ENCODE assay signal across 8 mouse cellular contexts in the genomic region with DNA sequence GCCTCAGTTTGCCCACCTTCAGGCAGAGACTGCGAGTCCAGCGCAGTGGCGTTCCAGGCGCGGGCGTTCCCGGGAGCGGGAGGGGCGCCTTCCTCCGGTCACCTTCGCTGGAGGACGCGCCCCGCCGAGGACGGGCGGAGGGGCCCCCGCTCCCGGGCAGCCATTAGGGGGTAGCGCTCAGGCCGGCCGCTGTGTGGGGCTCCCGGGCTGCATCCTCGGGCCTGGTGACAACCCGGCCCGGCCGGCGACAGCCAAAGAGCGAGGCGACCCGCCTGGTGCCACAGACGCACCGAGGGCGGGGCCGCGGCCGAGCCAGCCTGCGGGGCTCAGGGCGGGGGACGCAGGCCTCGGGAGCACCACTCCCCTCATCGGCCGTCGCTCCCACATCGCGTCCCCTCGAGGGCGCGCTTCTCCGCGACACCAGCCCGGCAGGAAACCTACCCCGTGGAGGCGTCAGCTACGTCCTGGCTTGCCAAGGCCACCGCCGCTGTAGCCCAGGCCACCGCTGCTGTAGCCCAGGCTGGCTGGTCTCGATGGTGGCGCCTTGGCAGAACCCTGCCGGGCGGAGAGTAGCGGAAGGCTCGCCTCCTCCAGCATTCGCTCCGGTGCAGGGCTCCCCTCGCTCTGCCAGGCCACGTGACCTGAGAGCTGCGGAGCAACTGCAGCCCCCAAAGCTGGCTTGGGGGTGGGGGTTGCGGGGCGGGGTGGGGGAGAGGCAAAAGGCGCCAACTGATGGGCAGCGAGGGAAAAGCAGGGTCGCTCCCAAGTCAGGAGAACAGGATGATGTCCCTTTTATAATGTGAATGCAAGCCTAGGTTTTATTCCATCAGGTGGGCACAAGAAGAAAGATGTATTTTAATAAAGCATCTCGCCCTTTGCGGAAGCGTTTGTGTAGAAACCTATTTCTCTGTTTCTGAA. TPM values are rescaled to one million over a fixed set of nuclear protein-coding genes. Genes with fewer than 3 reads are reported as not detected.
DNase-seq lines count a peak whose midpoint lies in the region; ATAC-seq and TF ChIP-seq lines count a peak whose summit lies in the region.

A gene (minus strand): TSS at position 694 of the 918 bp plus-strand sequence.

- TF ChIP-seq CTCF in G1E (IDR thresholded peaks at IDR 0.05; ENCODE audit: low read depth, low read length) = no peak
- TF ChIP-seq CTCF in testis, adult 2 months (IDR thresholded peaks at IDR 0.05; ENCODE audit: control insufficient read depth, insufficient read depth, insufficient replicate concordance, low read depth, low read length) = no peak

- peaks cover 33% of the 10 kb centered on the region for H3K4me1 ChIP-seq in G1E (ENCODE audit: insufficient read depth, low read depth, low read length)
- peaks cover 8% of the 10 kb centered on the region; the same call in 1 of the 2 replicates for H3K4me1 ChIP-seq in forebrain, embryonic 13.5 days
- H3K4me1 ChIP-seq in heart, embryonic 16.5 days (ENCODE audit: control insufficient read depth, insufficient read depth, low read length) = 0 out of 2 replicates have a peak, but pooled peaks cover 2% of the 10 kb centered on the region
- peaks cover 24% of the 10 kb centered on the region for H3K4me1 ChIP-seq in liver, embryonic 13.5 days (replicated peaks)
- H3K4me1 ChIP-seq in neural tube, embryonic 12.5 days = peaks cover 4% of the 10 kb centered on the region; the same call in 1 of the 2 replicates
- H3K4me1 ChIP-seq in testis, adult 2 months (ENCODE audit: control insufficient read depth, insufficient read depth, low read length) = peaks cover 4% of the 10 kb centered on the region; the same call in 1 of the 2 replicates

- H3K27me3 ChIP-seq in G1E (ENCODE audit: insufficient read depth, low read length) = no peaks in the 10 kb centered on the region
- H3K27me3 ChIP-seq in forebrain, embryonic 13.5 days = no peaks in the 10 kb centered on the region
- H3K27me3 ChIP-seq in heart, embryonic 16.5 days (ENCODE audit: control insufficient read depth, insufficient read depth, low read length) = no peaks in the 10 kb centered on the region
- H3K27me3 ChIP-seq in liver, embryonic 13.5 days = peaks cover 10% of the 10 kb centered on the region; the same call in 1 of the 2 replicates
- H3K27me3 ChIP-seq in neural tube, embryonic 12.5 days (replicated peaks) = no peaks in the 10 kb centered on the region
- H3K27me3 ChIP-seq in testis, adult 2 months (ENCODE audit: control insufficient read depth, insufficient read depth, low read length) = no peaks in the 10 kb centered on the region

- peak within 1 kb of the TSS; percentile 92 for H3K4me3 ChIP-seq in G1E (ENCODE audit: low read depth, low read length)
- H3K4me3 ChIP-seq in forebrain, embryonic 13.5 days = peak within 1 kb of the TSS; percentile 81
- H3K4me3 ChIP-seq in heart, embryonic 16.5 days (ENCODE audit: low read length) = peak within 1 kb of the TSS; percentile 91
- peak within 1 kb of the TSS; percentile 79 for H3K4me3 ChIP-seq in liver, embryonic 13.5 days (replicated peaks)
- peak within 1 kb of the TSS; percentile 59 for H3K4me3 ChIP-seq in neural tube, embryonic 12.5 days
- peak within 1 kb of the TSS; percentile 85 for H3K4me3 ChIP-seq in testis, adult 2 months (ENCODE audit: control insufficient read depth, low read depth, low read length)

- peak within 1 kb of the TSS; percentile 85 for H3K27ac ChIP-seq in forebrain, embryonic 13.5 days
- peak within 1 kb of the TSS; percentile 96 for H3K27ac ChIP-seq in heart, embryonic 16.5 days (ENCODE audit: low read length)
- H3K27ac ChIP-seq in liver, embryonic 13.5 days = peak within 1 kb of the TSS; percentile 48
- H3K27ac ChIP-seq in neural tube, embryonic 12.5 days = peak within 1 kb of the TSS; percentile 65; the same call in 1 of the 2 replicates
- peak within 1 kb of the TSS; percentile 2; the same call in 1 of the 2 replicates for H3K27ac ChIP-seq in testis, adult 2 months (ENCODE audit: control insufficient read depth, insufficient read depth, low read depth, low read length)

- peak within 1 kb of the TSS; percentile 86 for H3K4me2 ChIP-seq in forebrain, embryonic 13.5 days
- H3K4me2 ChIP-seq in heart, embryonic 16.5 days (ENCODE audit: low read depth, low read length) = peak within 1 kb of the TSS; percentile 73
- H3K4me2 ChIP-seq in liver, embryonic 13.5 days = peak within 1 kb of the TSS; percentile 84
- H3K4me2 ChIP-seq in neural tube, embryonic 12.5 days (replicated peaks) = peak within 1 kb of the TSS; percentile 88

- peak; percentile 72 for ATAC-seq in G1E (ENCODE audit: extremely low read depth, insufficient number of reproducible peaks, low FRiP score, poor library complexity, severe bottlenecking)
- ATAC-seq in forebrain, embryonic 13.5 days = peak; percentile 95
- ATAC-seq in heart, embryonic 16.5 days (replicated peaks; ENCODE audit: extremely low read depth, insufficient read depth, low FRiP score) = peak; percentile 91
- ATAC-seq in liver, embryonic 13.5 days (ENCODE audit: low read depth) = peak; percentile 92
- ATAC-seq in neural tube, embryonic 12.5 days (ENCODE audit: low FRiP score, low read depth) = peak; percentile 95

- peak within 1 kb of the TSS; percentile 86 for H3K9ac ChIP-seq in forebrain, embryonic 13.5 days
- peak within 1 kb of the TSS; percentile 94 for H3K9ac ChIP-seq in heart, embryonic 16.5 days (ENCODE audit: low read length)
- peak within 1 kb of the TSS; percentile 79 for H3K9ac ChIP-seq in liver, embryonic 13.5 days
- H3K9ac ChIP-seq in neural tube, embryonic 12.5 days = peak within 1 kb of the TSS; percentile 65

- peaks cover 4% of the 10 kb centered on the region for H3K36me3 ChIP-seq in G1E (replicated peaks)
- H3K36me3 ChIP-seq in forebrain, embryonic 13.5 days (ENCODE audit: poor library complexity, severe bottlenecking) = no peaks in the 10 kb centered on the region
- H3K36me3 ChIP-seq in heart, embryonic 16.5 days (ENCODE audit: control insufficient read depth, insufficient read depth) = no peaks in the 10 kb centered on the region
- H3K36me3 ChIP-seq in liver, embryonic 13.5 days = no peaks in the 10 kb centered on the region
- H3K36me3 ChIP-seq in neural tube, embryonic 12.5 days = no peaks in the 10 kb centered on the region
- H3K36me3 ChIP-seq in testis, adult 2 months (ENCODE audit: control insufficient read depth, insufficient read depth, low read length) = no peaks in the 10 kb centered on the region

- peak; percentile 24; the same call in 1 of the 2 replicates for TF ChIP-seq POLR2A in testis, adult 2 months (IDR thresholded peaks at IDR 0.05; ENCODE audit: control insufficient read depth, low read depth, low read length)

- under 1% methylated on average over 53 of the region's 77 CpGs for WGBS in forebrain, embryonic 13.5 days
- under 1% methylated on average over 73 of the region's 77 CpGs for WGBS in heart, embryonic 16.5 days
- WGBS in liver, embryonic 13.5 days (ENCODE audit: insufficient replicate concordance) = under 1% methylated on average over 77 of the region's 77 CpGs
- under 1% methylated on average over 77 of the region's 77 CpGs for WGBS in neural tube, embryonic 12.5 days

- H3K9me3 ChIP-seq in G1E (replicated peaks) = no peaks in the 10 kb centered on the region
- H3K9me3 ChIP-seq in forebrain, embryonic 13.5 days (replicated peaks) = no peaks in the 10 kb centered on the region
- no peaks in the 10 kb centered on the region for H3K9me3 ChIP-seq in heart, embryonic 16.5 days (replicated peaks; ENCODE audit: control insufficient read depth, low read length)
- no peaks in the 10 kb centered on the region for H3K9me3 ChIP-seq in liver, embryonic 13.5 days (replicated peaks)
- no peaks in the 10 kb centered on the region for H3K9me3 ChIP-seq in neural tube, embryonic 12.5 days

- DNase-seq in G1E (ENCODE audit: low spot score) = peak; percentile 54
- peak; percentile 78 for DNase-seq in cerebellum, adult 11 months
- DNase-seq in kidney, postnatal 25 days = peak; percentile 62 to 86
- DNase-seq in liver, embryonic 13.5 days = peak; percentile 67

RNA-seq across cellular contexts. Expression of the gene that starts here (rescaled TPM):
- total RNA-seq in G1E (2014; fragmentation: Nextera tagmentation) (19.0 and 30.1 TPM in 2 replicates), G1E (2017) (16.6 and 19.7 TPM in 2 replicates)
- 27.3 and 29.5 TPM in 2 replicates for polyA plus RNA-seq in G1E (2012)
- 27.0 and 30.0 TPM in 2 replicates for polyA plus RNA-seq in forebrain, embryonic 13.5 days (2015; fragmentation: Nextera tagmentation; extraction: Ambion mirVana)
- 53.8 and 63.3 TPM in 2 replicates for polyA plus RNA-seq in heart, embryonic 16.5 days (2015; fragmentation: Nextera tagmentation; extraction: Ambion mirVana)
- 9.9 and 10.9 TPM in 2 replicates for polyA plus RNA-seq in liver, embryonic 13.5 days (2015; fragmentation: Nextera tagmentation; extraction: Ambion mirVana)
- polyA plus RNA-seq in neural tube, embryonic 12.5 days (2016; fragmentation: Nextera tagmentation; extraction: Ambion mirVana) = 33.7 and 34.5 TPM in 2 replicates
- polyA plus RNA-seq in testis, adult 2 months (2012; rRNA removed) = 69.1 and 104 TPM in 2 replicates

Comparison
In these comparisons a context has a peak if more than half of its experiments do, and no peak if none do; other contexts are left out.
1. Peak in every context shown above with its lines: DNase-seq, ATAC-seq, H3K4me3 ChIP-seq and H3K27ac ChIP-seq.
2. H3K27ac ChIP-seq: peak in every context shown above with its lines; median percentile 96 in heart, embryonic 16.5 days; 85 in forebrain, embryonic 13.5 days; 65 in neural tube, embryonic 12.5 days; 48 in liver, embryonic 13.5 days; 2 in testis, adult 2 months.